Mouse (Mus musculus) T-helper 2 cell (primary cell): Measurements from ENCODE around the gene Olfr883.

Experiments used
- in situ Hi-C: fragments of 300-600 bp; cut with MboI, MseI; formaldehyde crosslinking; loops from one replicate; pipeline ENCODE4 v1.15.1; 2025; ENCODE audit warnings: high pct_unique_total_duplicates

Olfr883 gene

DNA sequence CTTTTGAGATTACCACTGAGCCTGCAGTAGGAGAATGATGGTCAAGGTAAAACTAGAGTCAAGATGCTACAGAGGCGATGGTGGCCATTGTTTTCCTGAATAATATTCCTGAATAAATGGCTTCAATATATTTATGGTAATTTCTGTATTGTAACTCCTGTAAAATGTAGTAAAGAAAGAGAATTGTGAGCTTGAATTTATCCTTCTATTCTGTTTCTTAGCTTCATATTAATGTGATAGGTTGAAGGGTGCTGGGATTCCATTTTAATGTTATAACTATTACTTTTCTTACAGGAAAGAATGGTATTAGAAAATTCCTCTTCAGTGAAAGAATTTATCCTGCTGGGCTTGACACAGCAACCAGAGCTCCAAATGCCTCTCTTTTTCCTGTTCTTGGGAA lies at the start of gene Olfr883:
Gene Olfr883 (plus strand): TSS at position 301 of the 400 bp plus-strand sequence.
- in situ Hi-C loops: loop anchor here (10.0 kb wide), 1 partner anchor 1769 kb away; the partner anchor contains the start of gene Olfr969

DNA sequence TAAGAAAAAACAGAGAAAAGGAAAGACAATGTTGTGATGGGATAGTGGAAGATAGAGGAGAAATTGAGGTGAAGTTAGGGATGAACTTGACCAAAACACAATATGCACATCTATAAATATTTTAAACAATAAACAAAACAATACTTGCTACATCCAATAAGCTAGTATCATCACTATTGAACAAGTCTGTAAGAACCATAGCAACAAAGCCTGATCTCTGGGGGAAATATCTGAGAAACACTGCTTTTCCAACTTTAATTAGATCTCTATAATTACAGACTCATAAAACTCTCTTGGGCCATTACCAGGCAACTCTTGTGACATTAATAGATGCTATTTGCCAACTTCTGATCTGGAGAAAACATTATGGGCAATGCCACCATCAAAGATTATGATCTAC lies 34.1 kb upstream of the Olfr883 start, which contains the start of gene Olfr881:
Gene Olfr881 (plus strand): TSS at position 301 of the 400 bp plus-strand sequence.
- in situ Hi-C loops: loop anchor here (10.0 kb wide), 1 partner anchor 1393 kb away; the partner anchor contains the start of gene Olfr951

DNA sequence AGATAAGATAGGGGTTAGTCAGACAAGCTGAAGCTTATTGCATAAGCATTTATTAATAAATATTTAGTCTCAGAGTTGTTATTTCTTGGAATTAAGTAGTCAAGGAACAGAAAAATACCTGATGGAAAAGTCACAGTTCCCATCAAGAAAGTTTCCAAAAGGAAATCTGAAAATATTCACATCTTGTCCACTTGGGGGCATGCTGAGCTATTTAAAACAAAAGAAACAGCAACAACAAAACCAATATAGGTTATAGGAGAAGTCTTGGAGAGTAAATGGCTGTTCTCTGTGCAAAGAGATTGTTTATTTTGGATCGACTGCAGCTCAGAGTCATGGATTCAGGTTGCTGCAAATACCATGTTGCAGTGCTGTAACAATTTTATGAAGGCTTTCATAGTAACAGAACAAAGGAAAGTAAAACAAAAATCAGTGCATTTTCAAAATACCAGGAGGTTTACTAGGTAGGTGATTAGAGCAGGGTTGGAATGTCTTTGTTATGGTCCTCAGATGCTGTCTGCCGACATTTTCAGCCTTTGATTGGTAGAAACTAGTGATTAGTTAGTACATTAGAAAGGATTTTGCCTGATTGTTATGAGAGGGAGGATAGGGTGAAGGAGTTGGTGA lies 26.9 kb upstream of the Olfr883 start:
- in situ Hi-C loops: loop anchor here (10.0 kb wide), 1 partner anchor 1386 kb away; the partner anchor contains the start of gene Olfr951

DNA sequence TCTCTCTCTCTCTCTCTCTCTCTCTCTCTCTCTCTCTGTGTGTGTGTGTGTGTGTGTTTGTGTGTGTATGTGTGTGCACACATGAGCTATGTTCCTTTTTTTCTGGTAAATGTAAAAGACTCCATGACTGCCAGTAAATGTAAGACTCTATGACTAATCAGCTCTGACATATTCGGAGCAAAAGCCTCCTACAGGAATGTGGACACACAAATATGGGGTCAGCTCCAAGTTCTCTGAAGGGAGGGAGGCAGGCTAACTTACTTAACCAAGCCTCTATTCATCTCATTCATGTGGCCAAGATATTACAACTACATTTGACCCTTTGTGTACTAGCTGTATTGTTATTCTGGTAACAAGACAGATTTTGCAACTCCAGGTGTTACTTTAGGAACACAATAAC lies 25.6 kb upstream of the Olfr883 start:
- in situ Hi-C loops: no loop called here

GRCm38 (mm10) chr9:38046255-38046654 lies 20.6 kb downstream of the Olfr883 start, which contains the start of gene Olfr884:
Gene Olfr884 (plus strand): TSS chr9:38046555.
- in situ Hi-C loops: loop anchor here (10.0 kb wide), 1 partner anchor 449 kb away; the partner anchor contains the start of gene Olfr907

DNA sequence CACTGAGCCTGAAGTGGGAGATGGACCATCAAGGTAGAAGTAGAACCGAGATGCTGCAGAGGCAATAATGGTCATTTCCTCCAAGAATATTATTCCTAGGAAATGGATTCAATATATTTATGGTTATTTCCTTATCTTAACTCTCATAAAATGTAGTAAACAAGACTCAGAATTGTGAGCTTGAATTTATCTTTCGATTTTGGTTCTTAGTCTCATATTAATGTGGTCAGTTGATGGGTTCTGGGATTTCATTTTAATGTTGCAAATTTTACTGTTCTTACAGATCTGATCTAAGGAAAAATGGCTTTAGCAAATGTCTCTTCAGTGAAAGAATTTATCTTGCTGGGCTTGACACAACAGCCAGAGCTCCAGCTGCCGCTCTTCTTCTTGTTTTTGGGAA lies 35.4 kb downstream of the Olfr883 start, which contains the start of gene Olfr885:
Gene Olfr885 (plus strand): TSS at position 301 of the 400 bp plus-strand sequence.
- in situ Hi-C loops: no loop called here
